Mouse (Mus musculus) liver, adult 2 months (tissue): Measurements from ENCODE around the gene Scmh1. TPM values are rescaled to one million over a fixed set of nuclear protein-coding genes. Genes with fewer than 3 reads are reported as not detected.
A peak's percentile ranks its signal among the peaks of the same experiment; 100 is the strongest.

Experiments
- DNase-seq: peaks from one replicate; pipeline ENCODE4 v3.0.0-alpha.2; 2011; ENCODE audit warnings: low read depth, low spot score; ENCODE audit errors: extremely low read depth
- H3K27ac ChIP-seq: fragments of 200-500 bp; replicated peaks from 2 replicates; pipeline ENCODE4 v1.5.1; 2012; ENCODE audit warnings: low read depth, mild to moderate bottlenecking, control low read depth, inconsistent platforms, low read length; ENCODE audit not compliant: insufficient read depth
- H3K27me3 ChIP-seq: fragments of 200-500 bp; 2 replicates; pipeline ENCODE4 v1.6.1; 2012; ENCODE audit warnings: mild to moderate bottlenecking, moderate library complexity, low read length, inconsistent platforms; ENCODE audit not compliant: control insufficient read depth, insufficient read depth
- H3K36me3 ChIP-seq: fragments of 200-500 bp; 2 replicates; pipeline ENCODE4 v1.6.1; 2012; ENCODE audit warnings: low read length, inconsistent platforms; ENCODE audit not compliant: control insufficient read depth, insufficient read depth
- H3K4me1 ChIP-seq: fragments of 200-500 bp; 2 replicates; pipeline ENCODE4 v1.6.1; 2011; ENCODE audit warnings: low read length; ENCODE audit not compliant: control insufficient read depth, insufficient read depth
- H3K4me3 ChIP-seq: fragments of 200-500 bp; 2 replicates; pipeline ENCODE4 v1.5.1; 2011; ENCODE audit warnings: low read depth, mild to moderate bottlenecking, control low read depth, low read length, moderate library complexity; ENCODE audit not compliant: insufficient read depth
- H3K79me2 ChIP-seq: fragments of 200-500 bp; 2 replicates; pipeline ENCODE4 v1.6.1; 2012; ENCODE audit warnings: inconsistent platforms, mild to moderate bottlenecking, low read length, moderate library complexity; ENCODE audit not compliant: control insufficient read depth, insufficient read depth
- H3K9ac ChIP-seq: fragments of 200-500 bp; 2 replicates; pipeline ENCODE4 v1.6.1; 2012; ENCODE audit warnings: low read depth, mild to moderate bottlenecking, control low read depth, inconsistent platforms, low read length
- CTCF ChIP-seq: fragments of 200-500 bp; IDR thresholded peaks from 2 replicates; pipeline ENCODE4 v1.5.1; 2011; ENCODE audit warnings: low read depth, low read length, control low read depth
- POLR2A ChIP-seq: fragments of 200-500 bp; IDR thresholded peaks from 2 replicates; pipeline ENCODE4 v1.6.1; 2011; ENCODE audit warnings: low read length, control low read depth; ENCODE audit not compliant: insufficient read depth; ENCODE audit errors: extremely low read depth
- WGBS: fragments of 180-500 bp; shearing (Covaris S2); methylation state at CpG from one replicate; pipeline ENCODE4 v1.1.7; 2018; 5-methylcytosine and 5-hydroxymethylcytosine counted together
- polyA plus RNA-seq: library from polyadenylated mRNA; depleted of rRNA; stranded (reverse); fragments of >200 nt; gene quantifications from 2 replicates; pipeline ENCODE4 v1.2.3, GENCODE M21; 2012
- total RNA-seq: library from RNA; depleted of rRNA; stranded (reverse); fragments of >200 nt; gene quantifications from 2 replicates; pipeline ENCODE4 v1.2.3, GENCODE M21; 2014

The Scmh1 gene
- total and polyA plus RNA-seq, 2 experiments = 7.0 to 8.1 TPM

DNA sequence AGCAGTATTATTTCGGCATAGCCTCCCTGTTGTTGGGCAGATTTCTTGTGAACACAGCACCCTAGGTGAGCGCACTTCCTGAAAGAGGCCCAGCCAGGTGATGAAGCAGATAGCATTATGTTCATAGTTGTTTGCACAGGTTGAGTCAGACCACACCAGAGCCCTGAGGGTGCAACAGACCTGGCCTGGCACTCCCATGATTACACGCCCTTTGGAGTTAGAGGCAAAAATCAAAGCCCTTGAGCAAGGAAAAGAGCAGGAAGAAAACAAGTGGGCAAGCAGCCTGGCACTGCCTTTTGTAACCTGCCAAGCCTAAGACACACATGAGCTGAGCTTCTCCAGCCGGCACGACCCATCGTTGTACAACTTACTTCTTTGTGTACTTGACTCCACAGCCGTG is 111.4 kb downstream of the Scmh1 start:
- 62% methylated on average over 7 of the region's 7 CpGs for WGBS
- peak; percentile 18 for DNase-seq
- Histone ChIP-seq H3K4me3 (no peak overlapping the region), H3K4me1 (no peaks in the 10 kb centered on the region), H3K27me3 (no peaks in the 10 kb centered on the region), H3K9ac (no peak overlapping the region), H3K79me2 (no peaks in the 10 kb centered on the region), H3K36me3 (peaks cover 12% of the 10 kb centered on the region), H3K27ac (no peak overlapping the region)
- TF ChIP-seq POLR2A = no peak
- TF ChIP-seq CTCF = no peak

GRCm38 (mm10) chr4:120516907-120517306 is 111.8 kb downstream of the Scmh1 start:
- WGBS = 92% methylated on average over 7 of the region's 7 CpGs
- H3K27ac ChIP-seq = no peak overlapping the region
- H3K9ac ChIP-seq = no peak overlapping the region
- H3K27me3 ChIP-seq = no peaks in the 10 kb centered on the region
- H3K4me3 ChIP-seq = no peak overlapping the region
- no peaks in the 10 kb centered on the region for H3K4me1 ChIP-seq
- no peaks in the 10 kb centered on the region for H3K79me2 ChIP-seq
- DNase-seq = no peak
- H3K36me3 ChIP-seq = peaks cover 12% of the 10 kb centered on the region
- no peak for TF ChIP-seq POLR2A
- TF ChIP-seq CTCF = no peak

GRCm38 (mm10) chr4:120517335-120517734 is 112.3 kb downstream of the Scmh1 start:
- H3K79me2 ChIP-seq = no peaks in the 10 kb centered on the region
- no peak overlapping the region for H3K4me3 ChIP-seq
- H3K4me1 ChIP-seq = no peaks in the 10 kb centered on the region
- H3K36me3 ChIP-seq = peaks cover 12% of the 10 kb centered on the region
- DNase-seq = no peak
- TF ChIP-seq POLR2A (no peak), CTCF (no peak)
- H3K27me3 ChIP-seq = no peaks in the 10 kb centered on the region
- no peak overlapping the region for H3K9ac ChIP-seq
- no peak overlapping the region for H3K27ac ChIP-seq
- WGBS = 91% methylated on average over 4 of the region's 4 CpGs

- no peaks in the 10 kb centered on the region for H3K79me2 ChIP-seq
- no peak for TF ChIP-seq CTCF
- TF ChIP-seq POLR2A = no peak
- no peak for DNase-seq
- no peaks in the 10 kb centered on the region for H3K4me1 ChIP-seq
- no peak overlapping the region for H3K27ac ChIP-seq
- peaks cover 26% of the 10 kb centered on the region for H3K36me3 ChIP-seq
- H3K27me3 ChIP-seq = no peaks in the 10 kb centered on the region
- H3K4me3 ChIP-seq = no peak overlapping the region
- 92% methylated on average over 5 of the region's 5 CpGs for WGBS
- no peak overlapping the region for H3K9ac ChIP-seq
Measured at GRCm38 (mm10) chr4:120521761-120522160, 116.7 kb downstream of the Scmh1 start.

DNA sequence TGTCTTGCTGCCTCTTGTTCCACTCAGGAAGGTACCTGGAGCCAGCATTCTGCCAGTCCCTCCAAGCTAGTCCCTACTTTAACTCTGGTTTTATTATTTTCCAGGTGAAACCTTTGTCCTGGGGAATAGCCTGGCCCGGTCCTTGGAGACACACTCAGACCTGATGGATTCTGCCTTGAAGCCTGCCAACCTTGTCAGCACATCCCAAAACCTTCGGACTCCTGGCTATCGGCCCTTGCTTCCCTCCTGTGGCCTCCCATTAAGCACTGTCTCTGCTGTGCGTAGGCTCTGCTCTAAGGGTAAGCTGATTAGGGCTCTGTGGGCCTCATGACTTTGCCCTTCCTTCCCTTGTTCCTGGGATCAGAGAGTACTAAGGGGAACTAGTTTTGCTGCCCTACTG is 117.3 kb downstream of the Scmh1 start:
- H3K36me3 ChIP-seq = peaks cover 24% of the 10 kb centered on the region
- H3K27me3 ChIP-seq = no peaks in the 10 kb centered on the region
- TF ChIP-seq POLR2A (no peak), CTCF (no peak)
- no peak overlapping the region for H3K9ac ChIP-seq
- no peak overlapping the region for H3K27ac ChIP-seq
- H3K4me1 ChIP-seq = no peaks in the 10 kb centered on the region
- 90% methylated on average over 4 of the region's 4 CpGs for WGBS
- no peak for DNase-seq
- no peak overlapping the region for H3K4me3 ChIP-seq
- H3K79me2 ChIP-seq = no peaks in the 10 kb centered on the region

DNA sequence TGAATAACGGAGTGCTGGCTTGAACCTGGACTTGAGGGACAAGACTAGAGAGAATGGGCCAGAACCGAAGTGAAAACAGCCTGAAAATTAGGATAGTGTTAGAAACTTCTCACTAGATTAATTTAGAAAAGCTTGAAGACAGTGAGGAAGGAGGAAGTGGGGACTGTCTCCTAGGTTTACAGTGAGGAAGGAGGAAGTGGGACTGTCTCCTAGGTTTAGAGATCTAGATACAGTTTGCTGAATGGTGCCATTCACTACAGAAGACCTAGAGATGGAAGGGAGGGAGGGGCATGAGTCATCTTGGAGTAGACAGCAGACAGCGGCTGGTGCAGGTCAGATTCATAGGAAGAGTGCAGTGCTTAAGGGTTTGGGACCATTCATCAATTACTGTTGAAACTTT is 118.0 kb downstream of the Scmh1 start:
- Histone ChIP-seq H3K27ac (no peak overlapping the region), H3K4me1 (no peaks in the 10 kb centered on the region), H3K27me3 (no peaks in the 10 kb centered on the region), H3K79me2 (no peaks in the 10 kb centered on the region), H3K4me3 (no peak overlapping the region), H3K36me3 (peaks cover 22% of the 10 kb centered on the region), H3K9ac (no peak overlapping the region)
- no peak for DNase-seq
- TF ChIP-seq POLR2A (no peak), CTCF (no peak)
- WGBS = 89% methylated on average over 3 of the region's 3 CpGs
